18 mouse cellular contexts compared by ENCODE assay signal in genomic region chr16:18458661-18459060, GRCm38 (mm10). TPM values are rescaled to one million over a fixed set of nuclear protein-coding genes. Genes with fewer than 3 reads are reported as not detected.
DNase-seq lines count a peak whose midpoint lies in the region; ATAC-seq and TF ChIP-seq lines count a peak whose summit lies in the region.
"Had no signal": no experiment of that assay in that cellular context is flagged by ENCODE, and none has a peak within 500 bp of the region (broad histone marks: within the 10 kb centered on the region; RNA-seq: fewer than 3 reads in every experiment).

No protein-coding gene starts in this region.

- no peak for TF ChIP-seq CTCF in thymus, adult 2 months (IDR thresholded peaks at IDR 0.05; ENCODE audit: borderline replicate concordance, control insufficient read depth, extremely low read depth, insufficient read depth, low read length, poor library complexity)
- TF ChIP-seq CTCF in olfactory bulb, adult 2 months (IDR thresholded peaks at IDR 0.05; ENCODE audit: insufficient read depth, low read depth, low read length) = no peak

- no peak overlapping the region for H3K4me2 ChIP-seq in forebrain, embryonic 13.5 days
- H3K4me2 ChIP-seq in hindbrain, embryonic 11.5 days (replicated peaks; ENCODE audit: low read depth, low read length) = no peak overlapping the region
- H3K4me2 ChIP-seq in hindbrain, embryonic 12.5 days (replicated peaks) = no peak overlapping the region

- no peaks in the 10 kb centered on the region for H3K9me3 ChIP-seq in forebrain, embryonic 13.5 days (replicated peaks)
- H3K9me3 ChIP-seq in forebrain, embryonic 10.5 days = no peaks in the 10 kb centered on the region
- no peaks in the 10 kb centered on the region for H3K9me3 ChIP-seq in hindbrain, embryonic 11.5 days (ENCODE audit: control insufficient read depth, low read length)
- no peaks in the 10 kb centered on the region for H3K9me3 ChIP-seq in hindbrain, embryonic 12.5 days (replicated peaks)
- H3K9me3 ChIP-seq: neural tube, embryonic 12.5 days; stomach, embryonic 15.5 days had no signal

- DNase-seq in forebrain, embryonic 10.5 days (ENCODE audit: extremely low spot score, low spot score) = no peak
- DNase-seq in hindbrain, embryonic 11.5 days (ENCODE audit: low spot score) = no peak
- no peak for DNase-seq in thymus, adult 2 months
- no peak for DNase-seq in thymus, postnatal 4 days
- DNase-seq: cerebellum, adult 2 months; kidney, adult 8-10 months; left cerebral cortex, postnatal 4 days had no signal

- H3K4me1 ChIP-seq in forebrain, embryonic 13.5 days = peaks cover 17% of the 10 kb centered on the region
- H3K4me1 ChIP-seq in forebrain, embryonic 10.5 days = peaks cover 54% of the 10 kb centered on the region
- peaks cover 10% of the 10 kb centered on the region for H3K4me1 ChIP-seq in hindbrain, embryonic 11.5 days (replicated peaks; ENCODE audit: control insufficient read depth, insufficient read depth, low read length)
- H3K4me1 ChIP-seq in hindbrain, embryonic 12.5 days = peaks cover 20% of the 10 kb centered on the region
- peaks cover 80% of the 10 kb centered on the region for H3K4me1 ChIP-seq in thymus, adult 2 months (replicated peaks; ENCODE audit: control insufficient read depth, insufficient read depth, low read length)
- peaks cover 53% of the 10 kb centered on the region for H3K4me1 ChIP-seq in olfactory bulb, adult 2 months (ENCODE audit: control insufficient read depth, insufficient read depth, low read length)

- H3K4me3 ChIP-seq in forebrain, embryonic 13.5 days = no peak overlapping the region
- H3K4me3 ChIP-seq in forebrain, embryonic 10.5 days = no peak overlapping the region
- H3K4me3 ChIP-seq in hindbrain, embryonic 11.5 days (ENCODE audit: low read depth, low read length) = no peak overlapping the region
- no peak overlapping the region for H3K4me3 ChIP-seq in hindbrain, embryonic 12.5 days
- H3K4me3 ChIP-seq in thymus, adult 2 months (ENCODE audit: control insufficient read depth, insufficient read depth, low read length) = no peak overlapping the region
- H3K4me3 ChIP-seq in olfactory bulb, adult 2 months (ENCODE audit: insufficient read depth, low read depth, low read length) = no peak overlapping the region
- H3K4me3 ChIP-seq: neural tube, embryonic 12.5 days; stomach, embryonic 15.5 days had no signal

- no peak overlapping the region for H3K27ac ChIP-seq in forebrain, embryonic 13.5 days
- H3K27ac ChIP-seq in forebrain, embryonic 10.5 days = no peak overlapping the region
- no peak overlapping the region for H3K27ac ChIP-seq in hindbrain, embryonic 11.5 days (ENCODE audit: low read depth, low read length)
- no peak overlapping the region for H3K27ac ChIP-seq in hindbrain, embryonic 12.5 days
- peak overlapping the region; percentile 51 for H3K27ac ChIP-seq in thymus, adult 2 months (ENCODE audit: control insufficient read depth, insufficient read depth, low read length)
- peak overlapping the region; percentile 79 for H3K27ac ChIP-seq in olfactory bulb, adult 2 months (ENCODE audit: insufficient read depth, low read depth, low read length)
- H3K27ac ChIP-seq: liver, embryonic 14.5 days; neural tube, embryonic 12.5 days; stomach, embryonic 15.5 days had no signal

- peak overlapping the region; percentile 3; the same call in 1 of the 2 replicates for H3K9ac ChIP-seq in forebrain, embryonic 13.5 days
- 0 out of 2 replicates have a peak overlapping the region, but pooled peaks have one; percentile 15 for H3K9ac ChIP-seq in hindbrain, embryonic 11.5 days (ENCODE audit: low read depth, low read length)
- H3K9ac ChIP-seq in hindbrain, embryonic 12.5 days = no peak overlapping the region
- H3K9ac ChIP-seq: liver, embryonic 14.5 days; neural tube, embryonic 12.5 days; stomach, embryonic 15.5 days had no signal

- no peak for TF ChIP-seq POLR2A in thymus, adult 2 months (IDR thresholded peaks at IDR 0.05; ENCODE audit: control insufficient read depth, extremely low read depth, insufficient read depth, low read length, poor library complexity)
- TF ChIP-seq POLR2A in olfactory bulb, adult 2 months (IDR thresholded peaks at IDR 0.05; ENCODE audit: insufficient read depth, low read depth, low read length) = no peak

- ATAC-seq in forebrain, embryonic 13.5 days = no peak
- no peak for ATAC-seq in hindbrain, embryonic 11.5 days (ENCODE audit: low FRiP score)
- ATAC-seq in hindbrain, embryonic 12.5 days (ENCODE audit: low FRiP score) = no peak
- ATAC-seq in erythroblast, adult 5-6 weeks (replicated peaks; ENCODE audit: low FRiP score, poor library complexity, severe bottlenecking) = no peak
- ATAC-seq: activated CD4-positive, CD25-positive, alpha-beta regulatory T cell, adult 4 months; forebrain, embryonic 14.5 days; inflammation-experienced regulatory T-cells, adult 6 months; Patski had no signal

- peaks cover 13% of the 10 kb centered on the region; the same call in 1 of the 2 replicates for H3K36me3 ChIP-seq in forebrain, embryonic 13.5 days (ENCODE audit: poor library complexity, severe bottlenecking)
- peaks cover 21% of the 10 kb centered on the region for H3K36me3 ChIP-seq in forebrain, embryonic 10.5 days (replicated peaks)
- no peaks in the 10 kb centered on the region for H3K36me3 ChIP-seq in hindbrain, embryonic 11.5 days (ENCODE audit: control insufficient read depth, insufficient read depth, low read length)
- H3K36me3 ChIP-seq in hindbrain, embryonic 12.5 days = peaks cover 7% of the 10 kb centered on the region; the same call in 1 of the 2 replicates
- H3K36me3 ChIP-seq in thymus, adult 2 months (ENCODE audit: control insufficient read depth, insufficient read depth, low read length) = no peaks in the 10 kb centered on the region
- H3K36me3 ChIP-seq: neural tube, embryonic 12.5 days; stomach, embryonic 15.5 days had no signal

- H3K27me3 ChIP-seq in forebrain, embryonic 13.5 days = 0 out of 2 replicates have a peak, but pooled peaks cover 4% of the 10 kb centered on the region
- peaks cover 32% of the 10 kb centered on the region for H3K27me3 ChIP-seq in forebrain, embryonic 10.5 days (ENCODE audit: poor library complexity, severe bottlenecking)
- H3K27me3 ChIP-seq in hindbrain, embryonic 11.5 days (ENCODE audit: control insufficient read depth, insufficient read depth, low read length) = no peaks in the 10 kb centered on the region
- H3K27me3 ChIP-seq in hindbrain, embryonic 12.5 days = peaks cover 10% of the 10 kb centered on the region
- no peaks in the 10 kb centered on the region for H3K27me3 ChIP-seq in thymus, adult 2 months (ENCODE audit: control insufficient read depth, insufficient read depth, low read length)
- H3K27me3 ChIP-seq: Patski; stomach, embryonic 15.5 days had no signal

RNA-seq across cellular contexts. Expression of gene Comt, which starts 32.0 kb away (rescaled TPM):
- polyA plus RNA-seq in forebrain, embryonic 13.5 days (2015; fragmentation: Nextera tagmentation; extraction: Ambion mirVana) = 64.0 and 70.1 TPM in 2 replicates
- polyA plus RNA-seq in forebrain, embryonic 10.5 days (2016; fragmentation: Nextera tagmentation; extraction: Ambion mirVana) = 58.1 and 60.1 TPM in 2 replicates
- polyA plus RNA-seq in hindbrain, embryonic 11.5 days (2014; fragmentation: Nextera tagmentation; extraction: Ambion mirVana) = 49.6 and 53.9 TPM in 2 replicates
- 58.4 and 60.3 TPM in 2 replicates for polyA plus RNA-seq in hindbrain, embryonic 12.5 days (2016; fragmentation: Nextera tagmentation; extraction: Ambion mirVana)
- polyA plus RNA-seq in thymus, adult 2 months (2012; rRNA removed) = 104 and 108 TPM in 2 replicates
- not detected in 2 replicates for polyA plus RNA-seq in olfactory bulb, adult 2 months (2012; ENCODE audit: insufficient read depth, insufficient read length, low replicate concordance, missing spikeins)
- total RNA-seq in erythroblast, adult 5-6 weeks (2015; ENCODE audit: low replicate concordance) = 27.9 and 29.9 TPM in 2 replicates
- total RNA-seq in erythroblast, adult 5-6 weeks (2017; ENCODE audit: low replicate concordance) = 26.8 and 29.1 TPM in 2 replicates

RNA-seq across cellular contexts. Expression of gene Txnrd2, which starts 32.5 kb away (rescaled TPM):
- polyA plus RNA-seq in forebrain, embryonic 13.5 days (2015; fragmentation: Nextera tagmentation; extraction: Ambion mirVana) = 23.4 and 25.1 TPM in 2 replicates
- polyA plus RNA-seq in forebrain, embryonic 10.5 days (2016; fragmentation: Nextera tagmentation; extraction: Ambion mirVana) = 31.6 and 35.1 TPM in 2 replicates
- 22.2 and 23.8 TPM in 2 replicates for polyA plus RNA-seq in hindbrain, embryonic 11.5 days (2014; fragmentation: Nextera tagmentation; extraction: Ambion mirVana)
- polyA plus RNA-seq in hindbrain, embryonic 12.5 days (2016; fragmentation: Nextera tagmentation; extraction: Ambion mirVana) = 20.2 and 20.3 TPM in 2 replicates
- 10.6 and 10.7 TPM in 2 replicates for polyA plus RNA-seq in thymus, adult 2 months (2012; rRNA removed)
- polyA plus RNA-seq in olfactory bulb, adult 2 months (2012; ENCODE audit: insufficient read depth, insufficient read length, low replicate concordance, missing spikeins) = not detected in 2 replicates
- 274 and 358 TPM in 2 replicates for total RNA-seq in erythroblast, adult 5-6 weeks (2015; ENCODE audit: low replicate concordance)
- total RNA-seq in erythroblast, adult 5-6 weeks (2017; ENCODE audit: low replicate concordance) = 493 and 499 TPM in 2 replicates

RNA-seq across cellular contexts. Expression of gene Gnb1l, which starts 39.9 kb away (rescaled TPM):
- 14.5 and 14.8 TPM in 2 replicates for polyA plus RNA-seq in forebrain, embryonic 13.5 days (2015; fragmentation: Nextera tagmentation; extraction: Ambion mirVana)
- 17.2 and 22.5 TPM in 2 replicates for polyA plus RNA-seq in forebrain, embryonic 10.5 days (2016; fragmentation: Nextera tagmentation; extraction: Ambion mirVana)
- polyA plus RNA-seq in hindbrain, embryonic 11.5 days (2014; fragmentation: Nextera tagmentation; extraction: Ambion mirVana) = 13.0 and 14.9 TPM in 2 replicates
- polyA plus RNA-seq in hindbrain, embryonic 12.5 days (2016; fragmentation: Nextera tagmentation; extraction: Ambion mirVana) = 11.5 and 12.4 TPM in 2 replicates
- 38.7 and 48.9 TPM in 2 replicates for polyA plus RNA-seq in thymus, adult 2 months (2012; rRNA removed)
- polyA plus RNA-seq in olfactory bulb, adult 2 months (2012; ENCODE audit: insufficient read depth, insufficient read length, low replicate concordance, missing spikeins) = not detected in 2 replicates
- total RNA-seq in erythroblast, adult 5-6 weeks (2015; ENCODE audit: low replicate concordance) = 2.3 and 10.6 TPM in 2 replicates
- 0.94 and 5.6 TPM in 2 replicates for total RNA-seq in erythroblast, adult 5-6 weeks (2017; ENCODE audit: low replicate concordance)

RNA-seq across cellular contexts. Expression of gene Rtl10, which starts 40.0 kb away (rescaled TPM):
- polyA plus RNA-seq in forebrain, embryonic 13.5 days (2015; fragmentation: Nextera tagmentation; extraction: Ambion mirVana) = 3.6 TPM in 2 replicates
- polyA plus RNA-seq in forebrain, embryonic 10.5 days (2016; fragmentation: Nextera tagmentation; extraction: Ambion mirVana) = 2.3 and 3.1 TPM in 2 replicates
- 1.8 and 3.0 TPM in 2 replicates for polyA plus RNA-seq in hindbrain, embryonic 11.5 days (2014; fragmentation: Nextera tagmentation; extraction: Ambion mirVana)
- polyA plus RNA-seq in hindbrain, embryonic 12.5 days (2016; fragmentation: Nextera tagmentation; extraction: Ambion mirVana) = 2.3 and 2.9 TPM in 2 replicates
- 47.0 and 63.6 TPM in 2 replicates for polyA plus RNA-seq in thymus, adult 2 months (2012; rRNA removed)
- polyA plus RNA-seq in olfactory bulb, adult 2 months (2012; ENCODE audit: insufficient read depth, insufficient read length, low replicate concordance, missing spikeins) = not detected in 2 replicates
- total RNA-seq in erythroblast, adult 5-6 weeks (2015; ENCODE audit: low replicate concordance) = 2.7 TPM in 1 of 2 replicates, not detected in the other
- total RNA-seq in erythroblast, adult 5-6 weeks (2017; ENCODE audit: low replicate concordance) = 1.1 and 4.5 TPM in 2 replicates

Comparison
In these comparisons a context has a peak if more than half of its experiments do, and no peak if none do; other contexts are left out.
1. H3K27ac ChIP-seq: peak in thymus, adult 2 months (single experiment) and olfactory bulb, adult 2 months (single experiment); none in forebrain, embryonic 13.5 days (single experiment), forebrain, embryonic 10.5 days (single experiment), hindbrain, embryonic 11.5 days (single experiment) and hindbrain, embryonic 12.5 days (single experiment).
2. RNA of gene Gnb1l, which starts 39.9 kb away (polyA plus RNA-seq): 38.7 to 48.9 TPM in thymus, adult 2 months, 17.2 to 22.5 TPM in forebrain, embryonic 10.5 days, 13.0 to 14.9 TPM in hindbrain, embryonic 11.5 days, 14.5 to 14.8 TPM in forebrain, embryonic 13.5 days and 11.5 to 12.4 TPM in hindbrain, embryonic 12.5 days; not detected in olfactory bulb, adult 2 months; every median in the first group is over 10 times any median in the second.